Mouse (Mus musculus) hindbrain, postnatal 0 days (tissue): Measurements from ENCODE around the gene Usp13. TPM values are rescaled to one million over a fixed set of nuclear protein-coding genes. Genes with fewer than 3 reads are reported as not detected.

Source experiments
- ATAC-seq: fragments of 200-750 bp; cut with Nextera tagmentation; 2 replicates; pipeline ENCODE4 v1.8.0; 2017; ENCODE audit warnings: mild to moderate bottlenecking, moderate TSS enrichment, moderate library complexity
- DNase-seq: peaks from one replicate; pipeline ENCODE4 v3.0.0-alpha.2; 2015; ENCODE audit warnings: low spot score
- H3K27ac ChIP-seq: fragments of 300-500 bp; sonication (generic); 2 replicates; pipeline ENCODE4 v1.5.1; 2014; ENCODE audit warnings: mild to moderate bottlenecking
- H3K27me3 ChIP-seq: fragments of 300-500 bp; sonication (generic); 2 replicates; pipeline ENCODE4 v1.6.1; 2014; ENCODE audit warnings: low read length, mixed read lengths; ENCODE audit not compliant: insufficient read depth
- H3K36me3 ChIP-seq: fragments of 300-500 bp; sonication (generic); 2 replicates; pipeline ENCODE4 v1.6.1; 2014; ENCODE audit warnings: low read length, mixed read lengths; ENCODE audit not compliant: insufficient read depth
- H3K4me1 ChIP-seq: fragments of 300-500 bp; sonication (generic); 2 replicates; pipeline ENCODE4 v1.6.1; 2014; ENCODE audit warnings: antibody characterized with exemption, low read length, mixed read lengths; ENCODE audit not compliant: insufficient read depth
- H3K4me2 ChIP-seq: fragments of 300-500 bp; sonication (generic); 2 replicates; pipeline ENCODE4 v1.6.1; 2014; ENCODE audit warnings: low read depth, mild to moderate bottlenecking, low read length, moderate library complexity, mixed read lengths
- H3K4me3 ChIP-seq: fragments of 300-500 bp; sonication (generic); 2 replicates; pipeline ENCODE4 v1.5.1; 2014; ENCODE audit warnings: low read length
- H3K9ac ChIP-seq: fragments of 300-500 bp; sonication (generic); replicated peaks from 2 replicates; pipeline ENCODE4 v1.6.1; 2014; ENCODE audit warnings: mild to moderate bottlenecking, low read length, moderate library complexity, mixed read lengths
- H3K9me3 ChIP-seq: fragments of 300-500 bp; sonication (generic); 2 replicates; pipeline ENCODE4 v1.6.1; 2016; ENCODE audit warnings: low read length, mixed read lengths
- CTCF ChIP-seq: IDR thresholded peaks from 2 replicates; pipeline ENCODE4 v1.5.1; 2016; ENCODE audit warnings: antibody characterized with exemption, control low read depth, low read depth
- WGBS: fragments of 180-500 bp; shearing (Covaris S2); extraction: QIAGEN DNeasy Blood & Tissue Kit; methylation state at CpG from one replicate; pipeline ENCODE4 v1.1.7; 2014; 5-methylcytosine and 5-hydroxymethylcytosine counted together
- polyA plus RNA-seq: library from polyadenylated mRNA; unstranded; fragments of >200 nt; fragmentation: Nextera tagmentation; extraction: Ambion mirVana; gene quantifications from 2 replicates; pipeline ENCODE4 v1.2.1, GENCODE M21; 2015
- total RNA-seq: library from RNA; depleted of rRNA; stranded (reverse); fragments of >200 nt; gene quantifications from 2 replicates; pipeline ENCODE4 v1.2.3, GENCODE M21; 2014

The Usp13 gene
- total and polyA plus RNA-seq, 2 experiments from 2014 or later = 10.5 to 14.2 TPM

- no peak overlapping the region for H3K4me3 ChIP-seq
- no peak overlapping the region for H3K27ac ChIP-seq
- H3K27me3 ChIP-seq = no peaks in the 10 kb centered on the region
- 84% methylated on average over 6 of the region's 6 CpGs for WGBS
- H3K36me3 ChIP-seq = peaks cover 28% of the 10 kb centered on the region
- no peak for TF ChIP-seq CTCF
- H3K9ac ChIP-seq = no peak overlapping the region
- no peaks in the 10 kb centered on the region for H3K4me1 ChIP-seq
- peaks cover 6% of the 10 kb centered on the region; the same call in 1 of the 2 replicates for H3K9me3 ChIP-seq
- ATAC-seq (peak; percentile 32; the same call in 1 of the 2 replicates), DNase-seq (no peak)
- H3K4me2 ChIP-seq = no peak overlapping the region
Observed at GRCm38 (mm10) chr3:32924168-32924567, 106.8 kb downstream of the Usp13 start.

- ATAC-seq (0 out of 2 replicates have a peak, but pooled peaks have one; percentile 27), DNase-seq (no peak)
- H3K9ac ChIP-seq = no peak overlapping the region
- H3K4me1 ChIP-seq = no peaks in the 10 kb centered on the region
- no peak overlapping the region for H3K27ac ChIP-seq
- WGBS = 78% methylated on average over 8 of the region's 8 CpGs
- TF ChIP-seq CTCF = no peak
- no peaks in the 10 kb centered on the region for H3K9me3 ChIP-seq
- H3K36me3 ChIP-seq = no peaks in the 10 kb centered on the region
- H3K4me3 ChIP-seq = no peak overlapping the region
- H3K27me3 ChIP-seq = no peaks in the 10 kb centered on the region
- H3K4me2 ChIP-seq = no peak overlapping the region
Observed at GRCm38 (mm10) chr3:32939802-32940501, 122.6 kb downstream of the Usp13 start.

GRCm38 (mm10) chr3:32947486-32947885 is 130.1 kb downstream of the Usp13 start:
- WGBS = 92% methylated on average over 5 of the region's 5 CpGs
- no peaks in the 10 kb centered on the region for H3K36me3 ChIP-seq
- H3K4me2 ChIP-seq = no peak overlapping the region
- H3K9me3 ChIP-seq = no peaks in the 10 kb centered on the region
- H3K4me1 ChIP-seq = no peaks in the 10 kb centered on the region
- H3K4me3 ChIP-seq = no peak overlapping the region
- no peaks in the 10 kb centered on the region for H3K27me3 ChIP-seq
- ATAC-seq (no peak), DNase-seq (no peak)
- H3K27ac ChIP-seq = no peak overlapping the region
- peak; percentile 9; the same call in 1 of the 2 replicates for TF ChIP-seq CTCF
- no peak overlapping the region for H3K9ac ChIP-seq

- TF ChIP-seq CTCF = no peak
- Histone ChIP-seq H3K4me1 (no peaks in the 10 kb centered on the region), H3K4me3 (no peak overlapping the region), H3K4me2 (no peak overlapping the region), H3K9ac (no peak overlapping the region), H3K36me3 (no peaks in the 10 kb centered on the region), H3K27ac (no peak overlapping the region), H3K27me3 (no peaks in the 10 kb centered on the region), H3K9me3 (no peaks in the 10 kb centered on the region)
- WGBS = 14% methylated on average over 1 of the region's 1 CpGs
- ATAC-seq (no peak), DNase-seq (no peak)
Observed at GRCm38 (mm10) chr3:32951382-32951781, 134.0 kb downstream of the Usp13 start.

GRCm38 (mm10) chr3:32961494-32961893 is 144.1 kb downstream of the Usp13 start:
- Histone ChIP-seq H3K9me3 (no peaks in the 10 kb centered on the region), H3K36me3 (no peaks in the 10 kb centered on the region), H3K4me1 (no peaks in the 10 kb centered on the region), H3K9ac (no peak overlapping the region), H3K4me3 (no peak overlapping the region), H3K27ac (no peak overlapping the region), H3K27me3 (no peaks in the 10 kb centered on the region), H3K4me2 (no peak overlapping the region)
- DNase-seq (peak; percentile 23), ATAC-seq (peak; percentile 53; the same call in 1 of the 2 replicates)
- no peak for TF ChIP-seq CTCF
- WGBS = 66% methylated on average over 3 of the region's 3 CpGs

GRCm38 (mm10) chr3:32965528-32965927 is 148.2 kb downstream of the Usp13 start:
- Histone ChIP-seq H3K4me1 (no peaks in the 10 kb centered on the region), H3K4me2 (no peak overlapping the region), H3K9me3 (no peaks in the 10 kb centered on the region), H3K9ac (no peak overlapping the region), H3K27ac (no peak overlapping the region), H3K36me3 (no peaks in the 10 kb centered on the region), H3K4me3 (no peak overlapping the region), H3K27me3 (no peaks in the 10 kb centered on the region)
- ATAC-seq (peak; percentile 43; the same call in 1 of the 2 replicates), DNase-seq (peak; percentile 72)
- peak; percentile 84 for TF ChIP-seq CTCF
- 7% methylated on average over 2 of the region's 2 CpGs for WGBS
